Mouse (Mus musculus) Muller cell, postnatal 12 days (primary cell): Measurements from ENCODE around the gene Fgd3.
A peak's percentile ranks its signal among the peaks of the same experiment; 100 is the strongest.

Experiments used
- DNase-seq: peaks from one replicate; pipeline ENCODE4 v3.0.0-alpha.2; 2015; ENCODE audit errors: inconsistent ontology term

Gene Fgd3

DNA sequence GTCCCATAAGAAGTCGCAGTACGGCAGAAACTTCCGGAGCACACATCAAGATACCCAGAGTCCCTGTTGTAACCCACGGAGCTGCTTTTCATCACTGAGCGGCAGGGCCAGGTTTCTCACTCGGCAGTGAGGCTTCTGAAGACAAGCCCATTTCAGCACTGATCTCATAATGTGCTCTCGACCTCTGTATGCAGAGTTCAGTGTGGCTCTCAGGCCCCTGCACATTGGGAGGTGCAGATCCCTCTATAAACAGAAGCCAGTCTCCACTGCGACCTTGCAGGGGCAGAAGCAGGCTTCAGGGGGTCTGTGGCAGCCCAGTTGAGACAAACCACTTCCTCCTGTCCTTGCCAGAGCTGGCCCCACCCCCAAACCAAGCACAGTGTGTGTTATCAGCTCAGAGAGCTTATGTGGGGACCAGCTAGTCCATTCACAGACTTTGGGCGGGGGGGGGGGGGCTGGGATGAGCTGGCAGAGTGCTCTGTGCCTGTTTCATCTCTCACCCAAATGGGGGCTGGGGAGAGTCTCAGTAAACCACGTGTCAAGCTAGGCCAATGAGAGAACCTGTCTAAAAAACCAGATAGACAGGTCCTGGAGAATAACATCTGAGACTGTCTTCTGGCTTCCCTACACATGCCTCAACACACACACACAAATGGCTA lies 12.7 kb downstream of the Fgd3 start:
- DNase-seq: peak; percentile 66

DNA sequence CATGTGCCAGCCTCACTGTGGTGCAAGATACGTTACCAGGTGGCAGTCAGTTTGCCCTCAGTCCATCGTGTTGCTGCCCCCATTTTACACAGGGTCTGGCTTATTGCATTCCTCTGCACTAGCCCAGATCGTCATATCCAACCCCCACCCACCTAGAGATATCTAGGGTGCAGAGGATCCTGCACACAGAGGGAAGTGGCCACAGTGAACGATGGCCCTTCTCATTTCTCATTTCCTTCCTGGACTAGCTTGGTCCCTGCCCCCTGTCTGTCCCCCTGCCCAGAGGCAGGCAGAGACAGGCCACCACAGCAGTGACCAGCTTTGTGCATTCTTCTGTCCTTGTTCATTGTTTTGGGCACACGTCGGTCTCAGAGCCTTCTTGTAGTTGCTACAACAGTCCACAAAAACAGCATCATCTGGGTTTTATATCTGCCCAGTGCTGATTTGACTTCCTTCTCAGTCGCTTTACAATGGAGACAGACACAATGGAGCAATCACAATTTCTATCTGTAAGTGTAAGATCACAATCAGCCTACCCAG lies 13.3 kb downstream of the Fgd3 start:
- peak; percentile 55 for DNase-seq

DNA sequence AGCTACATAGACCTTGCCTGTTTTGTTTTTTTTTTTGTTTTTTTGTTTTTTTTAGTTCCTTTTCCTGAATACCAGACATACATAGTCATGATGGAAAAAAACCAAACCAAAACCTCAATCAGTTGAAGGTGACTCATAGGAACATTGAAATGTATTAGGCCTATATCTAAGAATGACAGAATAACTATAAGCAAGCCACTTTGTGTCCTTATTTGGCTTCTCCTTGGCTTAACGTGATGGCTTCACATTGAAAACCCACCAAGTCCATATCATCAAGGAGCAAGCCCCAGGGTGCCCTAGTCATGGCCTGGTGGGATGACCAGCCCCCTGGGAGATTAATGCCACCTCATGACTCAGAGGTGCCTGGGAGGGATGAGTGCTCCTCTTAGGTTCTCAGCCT lies 19.3 kb downstream of the Fgd3 start:
- DNase-seq: peak; percentile 76

- peak; percentile 75 for DNase-seq
These were observed 21.4 kb downstream of the Fgd3 start for GRCm38 (mm10) chr13:49298514-49299381.

GRCm38 (mm10) chr13:49296270-49296669 lies 23.8 kb downstream of the Fgd3 start:
- DNase-seq: no peak

DNA sequence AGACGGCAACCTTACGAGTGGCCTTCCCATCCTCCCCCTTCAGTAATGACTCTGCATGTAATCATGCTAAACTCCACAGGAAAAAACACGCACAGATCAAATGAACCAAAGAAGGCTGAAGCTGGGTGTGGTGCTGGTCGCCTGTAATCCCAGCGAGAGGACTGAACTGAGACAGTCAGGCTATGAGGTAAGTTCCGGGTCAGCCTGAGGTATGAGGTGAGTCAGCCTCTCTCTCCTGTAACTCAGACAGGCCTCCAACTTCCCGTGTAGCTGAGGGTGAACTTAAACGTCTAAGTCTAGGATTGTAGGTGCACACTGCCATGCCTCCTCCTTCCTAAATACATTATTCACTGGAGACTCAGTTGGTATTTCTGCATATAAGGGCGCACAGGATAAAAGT lies 26.0 kb downstream of the Fgd3 start:
- no peak for DNase-seq

GRCm38 (mm10) chr13:49291949-49292348 lies 28.2 kb downstream of the Fgd3 start:
- no peak for DNase-seq

GRCm38 (mm10) chr13:49291398-49291797 lies 28.7 kb downstream of the Fgd3 start:
- DNase-seq: no peak

GRCm38 (mm10) chr13:49287224-49287623 lies 32.9 kb downstream of the Fgd3 start:
- DNase-seq: no peak

DNA sequence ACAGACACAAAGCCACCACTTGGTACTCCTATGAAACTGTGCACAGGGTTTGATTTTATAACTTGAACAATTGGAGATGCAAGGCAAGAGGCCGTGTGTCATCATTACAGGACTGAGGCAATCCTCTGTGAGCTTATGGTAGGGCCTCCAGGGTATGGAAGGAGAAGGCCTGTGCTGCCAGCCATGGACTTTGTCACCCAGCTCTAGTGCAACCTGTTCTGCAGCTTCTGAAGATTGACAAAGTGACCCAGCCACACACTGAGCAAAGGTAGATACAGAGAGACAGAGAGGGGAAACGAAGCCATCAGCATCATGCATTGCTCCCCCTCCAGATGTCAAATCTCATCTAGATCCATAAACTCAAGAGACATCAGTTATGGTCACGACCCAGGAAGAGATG lies 33.4 kb downstream of the Fgd3 start:
- no peak for DNase-seq

DNA sequence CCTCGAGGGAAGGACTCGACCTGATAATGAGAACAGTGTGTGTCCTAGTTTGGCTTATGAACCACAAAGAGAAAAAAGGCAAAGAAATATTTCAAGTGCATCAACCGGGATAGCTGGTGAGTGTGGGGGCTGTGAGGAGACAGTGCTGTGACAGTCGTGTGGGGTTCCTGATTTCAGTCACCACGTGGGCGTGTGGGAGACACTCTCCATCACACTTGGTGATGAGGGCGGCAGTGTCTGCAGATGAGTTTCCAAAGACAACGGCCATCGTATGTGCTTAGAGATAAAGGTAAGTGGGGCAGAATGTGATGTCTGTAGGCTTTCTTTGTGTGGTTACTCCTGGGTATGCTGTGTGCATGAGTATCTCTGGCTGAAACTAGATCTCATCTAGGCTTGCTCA lies 36.4 kb downstream of the Fgd3 start:
- DNase-seq: no peak

- no peak for DNase-seq
These were observed 37.9 kb downstream of the Fgd3 start for GRCm38 (mm10) chr13:49282168-49282567.

GRCm38 (mm10) chr13:49271831-49272765 lies 48.0 kb downstream of the Fgd3 start:
- DNase-seq: no peak

- no peak for DNase-seq
These were observed 49.6 kb downstream of the Fgd3 start for GRCm38 (mm10) chr13:49270500-49270899.

DNA sequence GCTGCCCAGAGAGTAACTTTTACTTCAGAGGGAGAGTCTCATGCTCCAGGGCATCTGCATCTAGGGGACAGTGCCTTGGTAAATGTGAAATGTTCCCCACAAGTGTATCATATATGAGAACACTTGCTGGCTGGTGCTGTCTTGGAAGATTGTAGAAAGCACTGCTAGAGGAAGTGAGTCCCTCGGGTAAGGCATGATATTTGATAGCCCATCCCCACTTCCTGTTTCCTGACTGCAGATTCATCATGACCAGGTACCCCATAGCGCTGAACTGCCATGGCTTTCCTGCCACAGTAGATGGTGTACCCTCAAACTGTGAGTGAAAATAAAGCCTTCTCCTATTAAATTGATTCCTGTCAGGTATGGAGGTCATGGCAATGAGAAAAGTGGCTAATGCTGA lies 52.5 kb downstream of the Fgd3 start:
- no peak for DNase-seq

GRCm38 (mm10) chr13:49260036-49260722 lies 59.9 kb downstream of the Fgd3 start:
- DNase-seq: no peak

DNA sequence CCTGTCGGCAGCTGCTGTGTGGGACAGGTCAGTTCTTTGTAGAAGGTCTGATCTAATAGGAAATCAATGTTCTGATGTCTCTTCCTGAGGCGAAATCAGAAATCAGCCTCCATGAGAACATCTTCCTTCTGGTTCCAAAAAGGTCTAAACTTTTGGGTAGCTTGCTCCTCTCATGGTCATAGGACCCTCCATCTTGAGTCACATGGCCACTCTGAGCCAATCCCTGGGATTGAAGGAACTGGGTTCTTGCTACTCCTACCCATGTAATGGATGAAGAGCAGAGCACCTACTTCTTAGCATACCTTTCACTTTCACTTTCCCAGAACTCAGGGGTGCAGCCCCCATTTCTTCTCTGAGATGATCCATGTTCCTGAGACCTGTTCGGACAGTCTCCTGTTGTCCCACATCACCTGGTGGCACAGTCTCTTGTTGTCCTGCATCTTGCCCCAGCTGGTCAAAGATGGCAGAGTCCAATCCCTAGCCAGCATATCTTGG lies 62.2 kb downstream of the Fgd3 start:
- DNase-seq: no peak

- no peak for DNase-seq
These were observed 67.4 kb downstream of the Fgd3 start for GRCm38 (mm10) chr13:49252746-49253145.

GRCm38 (mm10) chr13:49252113-49252512 lies 68.0 kb downstream of the Fgd3 start:
- no peak for DNase-seq

DNA sequence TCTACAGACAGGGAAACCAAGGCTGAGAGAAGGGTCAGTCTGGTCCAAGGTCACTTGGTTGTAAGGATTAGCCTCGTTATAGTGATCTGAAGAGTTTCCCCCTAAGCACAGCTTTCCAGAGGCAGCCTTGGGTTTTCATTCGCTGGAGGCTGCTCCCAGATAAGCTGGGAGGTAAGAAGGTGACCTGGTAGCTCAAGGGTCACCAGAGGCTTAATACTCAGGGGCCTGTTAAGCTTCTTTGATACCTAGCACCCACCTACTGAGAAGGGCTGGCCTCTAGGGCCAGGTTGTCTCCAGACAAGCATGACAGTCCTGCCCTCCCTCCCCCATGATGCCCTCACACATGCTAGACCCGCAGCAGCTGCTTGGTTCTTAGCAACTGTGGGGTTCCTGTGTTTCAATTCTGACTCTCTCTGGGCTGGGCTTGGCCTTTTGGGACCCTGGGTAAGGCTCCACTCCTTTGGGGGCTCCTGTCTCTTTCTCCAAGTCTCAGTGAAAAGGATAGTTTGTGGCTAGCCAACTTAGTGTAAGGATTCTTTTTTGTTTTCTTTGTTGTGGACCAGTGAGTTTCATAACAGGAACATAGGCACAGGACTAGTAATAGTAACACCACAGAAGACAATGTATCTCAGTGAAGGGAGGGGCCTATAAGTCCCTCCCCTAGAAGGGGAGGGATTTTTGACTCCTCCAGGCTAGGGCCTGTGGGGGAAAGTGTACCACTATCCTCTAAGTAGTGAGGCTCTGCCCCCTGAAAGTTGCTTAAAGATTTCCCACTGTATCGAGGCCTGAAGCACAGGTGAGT lies 69.2 kb downstream of the Fgd3 start:
- no peak for DNase-seq
